Mouse (Mus musculus) gastrocnemius, postnatal 4 days (tissue): Measurements from ENCODE around the gene Gm16223. TPM values are rescaled to one million over a fixed set of nuclear protein-coding genes. Genes with fewer than 3 reads are reported as not detected.

Experiments used
- DNase-seq, 2 experiments: peaks; one replicate each; pipeline ENCODE4 v3.0.0; 2021 to 2022; ENCODE audit warnings: low spot score in 2 of 2, mixed read lengths in 2 of 2
- total RNA-seq, 2 experiments: library from RNA; stranded (reverse); gene quantifications; 2 replicates each; pipeline ENCODE4 v1.2.3; 2021

The Gm16223 gene
- total RNA-seq, 2 experiments from 2014 or later, result 0.13 TPM; not detected in 1

- no peak for DNase-seq
These were observed 144.6 kb downstream of the Gm16223 start for GRCm38 (mm10) chr5:42212353-42212752.

DNA sequence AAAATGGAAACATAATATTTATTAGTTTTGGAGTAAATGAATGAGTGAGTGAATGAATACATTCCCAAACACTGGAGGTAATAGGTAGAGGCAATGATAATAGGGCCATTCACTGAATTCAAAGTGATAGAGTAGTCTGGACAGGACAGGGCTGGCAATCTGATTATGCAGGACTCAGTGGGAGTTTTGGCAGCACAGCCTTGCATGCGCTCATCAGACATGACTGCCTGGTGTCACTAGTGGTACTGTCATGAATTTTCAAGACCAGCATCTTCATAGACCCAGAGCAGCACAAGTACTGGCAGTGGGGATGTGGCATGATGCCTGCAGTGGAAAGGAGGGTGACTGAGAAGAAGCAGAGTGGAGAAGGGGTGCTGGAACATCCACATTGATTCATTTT is 157.1 kb downstream of the Gm16223 start:
- DNase-seq, result no peak

DNA sequence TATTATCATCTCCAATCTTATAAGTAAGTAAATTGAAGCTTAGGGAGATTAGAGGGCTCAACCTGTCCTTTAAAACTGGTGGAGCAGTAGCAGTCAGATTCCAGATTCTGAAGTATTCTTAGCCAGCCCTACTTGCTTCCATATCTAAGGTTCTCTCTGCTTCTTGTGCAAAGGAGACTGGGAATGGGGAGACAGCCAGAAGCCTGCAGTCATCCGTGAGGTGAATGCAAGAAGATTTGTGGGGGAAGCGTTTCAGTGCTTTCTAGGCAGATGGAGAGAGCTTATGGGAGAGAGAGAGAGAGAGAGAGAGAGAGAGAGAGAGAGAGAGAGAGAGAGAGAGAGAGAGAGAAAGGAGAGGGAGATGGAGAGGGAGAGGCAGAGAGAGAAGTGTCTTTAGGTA is 160.9 kb downstream of the Gm16223 start:
- DNase-seq, result no peak

GRCm38 (mm10) chr5:42239291-42239690 is 171.5 kb downstream of the Gm16223 start:
- no peak for DNase-seq

- DNase-seq, result no peak
These were observed 172.0 kb downstream of the Gm16223 start for GRCm38 (mm10) chr5:42239806-42240205.

- no peak for DNase-seq
These were observed 182.6 kb downstream of the Gm16223 start for GRCm38 (mm10) chr5:42250376-42250775.

Other genes with a start within 250 kb of the Gm16223 start
- 10 to 100 TPM; 19.4 to 21.9 TPM for gene Bod1l, start 223.6 kb upstream of the Gm16223 start, total RNA-seq